Mouse (Mus musculus): Measurements from ENCODE around the gene Smim12. TPM values are rescaled to one million over a fixed set of nuclear protein-coding genes. Genes with fewer than 3 reads are reported as not detected.

Gene Smim12
- polyA plus RNA-seq (2012; rRNA removed), result 41.0 and 44.4 TPM in 2 replicates

DNA sequence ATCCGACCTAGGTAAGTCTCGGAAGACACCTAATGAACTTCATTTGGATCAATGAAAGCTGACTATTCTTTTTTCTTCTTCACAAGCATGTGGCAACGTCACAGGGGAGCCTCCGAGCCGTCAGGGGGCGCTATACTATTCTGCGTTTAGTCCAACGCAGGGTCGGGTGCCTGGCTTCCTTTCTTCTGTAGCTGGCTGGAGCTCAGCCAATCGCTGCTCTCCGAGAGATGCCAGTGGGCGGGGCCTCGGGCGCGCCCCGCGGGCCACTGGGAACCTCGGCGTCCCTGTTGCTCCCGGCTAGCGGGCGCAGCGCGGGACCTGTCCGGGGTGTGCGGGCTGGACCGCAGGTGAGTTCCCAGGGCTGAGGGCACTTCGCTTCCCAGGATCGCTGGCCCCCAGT lies at the start of gene Smim12:
Gene Smim12, plus strand, starts transcription at position 233 of the 400 bp plus-strand sequence.

Other genes with a start within 250 kb of the Smim12 start
- 104 and 135 TPM in 2 replicates for gene Sfpq, start 222.5 kb upstream of the Smim12 start, polyA plus RNA-seq (2012; rRNA removed)
- 1.4 and 1.9 TPM in 2 replicates for gene Zmym1, start 182.6 kb upstream of the Smim12 start, polyA plus RNA-seq (2012; rRNA removed)
- 3.6 and 5.4 TPM in 2 replicates for gene Zmym6, start 166.4 kb upstream of the Smim12 start, polyA plus RNA-seq (2012; rRNA removed)
- gene Tmem35b, start 120.1 kb upstream of the Smim12 start, polyA plus RNA-seq (2012; rRNA removed), result 16.1 and 23.1 TPM in 2 replicates
- 0.87 and 0.97 TPM in 2 replicates for gene Dlgap3, start 74.6 kb upstream of the Smim12 start, polyA plus RNA-seq (2012; rRNA removed)
- 69.4 and 72.3 TPM in 2 replicates for gene Gja4, start 70.3 kb downstream of the Smim12 start, polyA plus RNA-seq (2012; rRNA removed)
- 0.94 and 1.4 TPM in 2 replicates for gene Gjb3, start 87.1 kb downstream of the Smim12 start, polyA plus RNA-seq (2012; rRNA removed)
- gene Gjb4, start 110.3 kb downstream of the Smim12 start, polyA plus RNA-seq (2012; rRNA removed), result 0.37 and 0.90 TPM in 2 replicates
- gene Gjb5, start 114.4 kb downstream of the Smim12 start, polyA plus RNA-seq (2012; rRNA removed), result 1.0 and 1.2 TPM in 2 replicates